Mouse (Mus musculus): ENCODE data around the gene Sf3b1. TPM values are rescaled to one million over a fixed set of nuclear protein-coding genes. Genes with fewer than 3 reads are reported as not detected.
"Not testable (repeated sequence)": the region's sequence is repeated elsewhere in the genome, so short reads cannot be mapped to it uniquely, and the experiment has no call there.

Sf3b1 gene
- polyA plus RNA-seq, 1 experiment from 2014 or later = 304 TPM

GRCm38 (mm10) chr1:54966858-54967257, 60.4 kb downstream of the Sf3b1 start:
- Histone ChIP-seq H3K9me3 (ENCODE audit: control insufficient read depth, low read length) (no peaks in the 10 kb centered on the region), H3K4me3 (replicated peaks; ENCODE audit: low read length) (no peak overlapping the region), H3K27me3 (ENCODE audit: control insufficient read depth, insufficient read depth, low read length) (no peaks in the 10 kb centered on the region), H3K27ac (no peak overlapping the region), H3K36me3 (replicated peaks; ENCODE audit: control insufficient read depth, insufficient read depth) (no peaks in the 10 kb centered on the region), H3K9ac (no peak overlapping the region), H3K4me2 (replicated peaks) (no peak overlapping the region), H3K4me1 (replicated peaks; ENCODE audit: control insufficient read depth, insufficient read depth, low read length) (no peaks in the 10 kb centered on the region)
- WGBS = 97% methylated on average over 3 of the region's 3 CpGs
- DNase-seq (ENCODE audit: low spot score) (no peak), ATAC-seq (ENCODE audit: low FRiP score) (no peak)

- H3K36me3 ChIP-seq (replicated peaks; ENCODE audit: control insufficient read depth, insufficient read depth) = no peaks in the 10 kb centered on the region
- H3K9ac ChIP-seq = no peak overlapping the region
- WGBS = 72% methylated on average over 11 of the region's 11 CpGs
- DNase-seq (ENCODE audit: low spot score) (no peak), ATAC-seq (ENCODE audit: low FRiP score) (no peak)
- no peaks in the 10 kb centered on the region for H3K4me1 ChIP-seq (replicated peaks; ENCODE audit: control insufficient read depth, insufficient read depth, low read length)
- no peaks in the 10 kb centered on the region for H3K27me3 ChIP-seq (ENCODE audit: control insufficient read depth, insufficient read depth, low read length)
- H3K27ac ChIP-seq = no peak overlapping the region
- H3K9me3 ChIP-seq (ENCODE audit: control insufficient read depth, low read length) = no peaks in the 10 kb centered on the region
- no peak overlapping the region for H3K4me2 ChIP-seq (replicated peaks)
- H3K4me3 ChIP-seq (replicated peaks; ENCODE audit: low read length) = no peak overlapping the region
These were observed 61.9 kb downstream of the Sf3b1 start for GRCm38 (mm10) chr1:54965159-54965995.

GRCm38 (mm10) chr1:54961724-54962123, 65.6 kb downstream of the Sf3b1 start:
- no peaks in the 10 kb centered on the region for H3K36me3 ChIP-seq (replicated peaks; ENCODE audit: control insufficient read depth, insufficient read depth)
- DNase-seq (ENCODE audit: low spot score) = no peak
- H3K4me1 ChIP-seq (replicated peaks; ENCODE audit: control insufficient read depth, insufficient read depth, low read length) = no peaks in the 10 kb centered on the region
- H3K4me2 ChIP-seq (replicated peaks) = no peak overlapping the region
- no peak overlapping the region for H3K9ac ChIP-seq
- 89% methylated on average over 9 of the region's 9 CpGs for WGBS
- H3K9me3 ChIP-seq (ENCODE audit: control insufficient read depth, low read length) = no peaks in the 10 kb centered on the region
- H3K27ac ChIP-seq = no peak overlapping the region
- no peak overlapping the region for H3K4me3 ChIP-seq (replicated peaks; ENCODE audit: low read length)
- H3K27me3 ChIP-seq (ENCODE audit: control insufficient read depth, insufficient read depth, low read length) = no peaks in the 10 kb centered on the region
- no peak for ATAC-seq (ENCODE audit: low FRiP score)

- Histone ChIP-seq H3K4me3 (replicated peaks; ENCODE audit: low read length) (no peak overlapping the region), H3K27ac (no peak overlapping the region), H3K4me1 (replicated peaks; ENCODE audit: control insufficient read depth, insufficient read depth, low read length) (no peaks in the 10 kb centered on the region), H3K9me3 (ENCODE audit: control insufficient read depth, low read length) (no peaks in the 10 kb centered on the region), H3K36me3 (replicated peaks; ENCODE audit: control insufficient read depth, insufficient read depth) (no peaks in the 10 kb centered on the region), H3K27me3 (ENCODE audit: control insufficient read depth, insufficient read depth, low read length) (no peaks in the 10 kb centered on the region), H3K9ac (no peak overlapping the region), H3K4me2 (replicated peaks) (no peak overlapping the region)
- WGBS = 81% methylated on average over 9 of the region's 9 CpGs
- ATAC-seq (ENCODE audit: low FRiP score) (no peak), DNase-seq (ENCODE audit: low spot score) (no peak)
These were observed 66.6 kb downstream of the Sf3b1 start for GRCm38 (mm10) chr1:54960613-54961165.

GRCm38 (mm10) chr1:54958525-54958924, 68.8 kb downstream of the Sf3b1 start:
- no peak overlapping the region for H3K27ac ChIP-seq
- WGBS = 74% methylated on average over 3 of the region's 3 CpGs
- H3K4me3 ChIP-seq (replicated peaks; ENCODE audit: low read length) = no peak overlapping the region
- no peak overlapping the region for H3K4me2 ChIP-seq (replicated peaks)
- H3K9ac ChIP-seq = no peak overlapping the region
- no peaks in the 10 kb centered on the region for H3K4me1 ChIP-seq (replicated peaks; ENCODE audit: control insufficient read depth, insufficient read depth, low read length)
- H3K9me3 ChIP-seq (ENCODE audit: control insufficient read depth, low read length) = no peaks in the 10 kb centered on the region
- H3K27me3 ChIP-seq (ENCODE audit: control insufficient read depth, insufficient read depth, low read length) = no peaks in the 10 kb centered on the region
- no peak for DNase-seq (ENCODE audit: low spot score)
- H3K36me3 ChIP-seq (replicated peaks; ENCODE audit: control insufficient read depth, insufficient read depth) = no peaks in the 10 kb centered on the region
- ATAC-seq (ENCODE audit: low FRiP score) = no peak

GRCm38 (mm10) chr1:54956995-54957394, 70.3 kb downstream of the Sf3b1 start:
- not testable (repeated sequence) for H3K36me3 ChIP-seq (replicated peaks; ENCODE audit: control insufficient read depth, insufficient read depth); DNase-seq (ENCODE audit: low spot score); H3K27ac ChIP-seq; H3K9ac ChIP-seq; H3K27me3 ChIP-seq (ENCODE audit: control insufficient read depth, insufficient read depth, low read length); H3K4me2 ChIP-seq (replicated peaks); H3K9me3 ChIP-seq (ENCODE audit: control insufficient read depth, low read length); H3K4me1 ChIP-seq (replicated peaks; ENCODE audit: control insufficient read depth, insufficient read depth, low read length); ATAC-seq (ENCODE audit: low FRiP score); H3K4me3 ChIP-seq (replicated peaks; ENCODE audit: low read length)
- WGBS = 95% methylated on average over 10 of the region's 14 CpGs

- no peak for DNase-seq (ENCODE audit: low spot score)
- H3K4me1 ChIP-seq (replicated peaks; ENCODE audit: control insufficient read depth, insufficient read depth, low read length) = no peaks in the 10 kb centered on the region
- 85% methylated on average over 4 of the region's 4 CpGs for WGBS
These were observed 72.4 kb downstream of the Sf3b1 start for GRCm38 (mm10) chr1:54954856-54955255.

GRCm38 (mm10) chr1:54944648-54945047, 82.6 kb downstream of the Sf3b1 start:
- 88% methylated on average over 3 of the region's 3 CpGs for WGBS
- no peak for DNase-seq (ENCODE audit: low spot score)

More at GRCm38 (mm10) chr1:54954856-54955255, 72.4 kb downstream of the Sf3b1 start:
- ATAC-seq (ENCODE audit: low FRiP score) = no peak
- Histone ChIP-seq H3K27me3 (ENCODE audit: control insufficient read depth, insufficient read depth, low read length) (no peaks in the 10 kb centered on the region), H3K9me3 (ENCODE audit: control insufficient read depth, low read length) (no peaks in the 10 kb centered on the region), H3K36me3 (replicated peaks; ENCODE audit: control insufficient read depth, insufficient read depth) (no peaks in the 10 kb centered on the region), H3K9ac (no peak overlapping the region), H3K27ac (no peak overlapping the region), H3K4me2 (replicated peaks) (no peak overlapping the region), H3K4me3 (replicated peaks; ENCODE audit: low read length) (no peak overlapping the region)

GRCm38 (mm10) chr1:54935466-54935865, 91.8 kb downstream of the Sf3b1 start:
- ATAC-seq (ENCODE audit: low FRiP score) (no peak), DNase-seq (ENCODE audit: low spot score) (no peak)
- Histone ChIP-seq H3K27me3 (ENCODE audit: control insufficient read depth, insufficient read depth, low read length) (no peaks in the 10 kb centered on the region), H3K4me2 (replicated peaks) (no peak overlapping the region), H3K9me3 (ENCODE audit: control insufficient read depth, low read length) (no peaks in the 10 kb centered on the region), H3K27ac (no peak overlapping the region), H3K4me1 (replicated peaks; ENCODE audit: control insufficient read depth, insufficient read depth, low read length) (no peaks in the 10 kb centered on the region), H3K9ac (no peak overlapping the region), H3K36me3 (replicated peaks; ENCODE audit: control insufficient read depth, insufficient read depth) (no peaks in the 10 kb centered on the region), H3K4me3 (replicated peaks; ENCODE audit: low read length) (no peak overlapping the region)
- 85% methylated on average over 3 of the region's 3 CpGs for WGBS

More at GRCm38 (mm10) chr1:54944648-54945047, 82.6 kb downstream of the Sf3b1 start:
- H3K4me2 ChIP-seq (replicated peaks) = no peak overlapping the region
- H3K27ac ChIP-seq = no peak overlapping the region
- no peaks in the 10 kb centered on the region for H3K4me1 ChIP-seq (replicated peaks; ENCODE audit: control insufficient read depth, insufficient read depth, low read length)
- H3K27me3 ChIP-seq (ENCODE audit: control insufficient read depth, insufficient read depth, low read length) = no peaks in the 10 kb centered on the region
- no peak overlapping the region for H3K4me3 ChIP-seq (replicated peaks; ENCODE audit: low read length)
- no peaks in the 10 kb centered on the region for H3K36me3 ChIP-seq (replicated peaks; ENCODE audit: control insufficient read depth, insufficient read depth)
- H3K9me3 ChIP-seq (ENCODE audit: control insufficient read depth, low read length) = no peaks in the 10 kb centered on the region
- ATAC-seq (ENCODE audit: low FRiP score) = no peak
- no peak overlapping the region for H3K9ac ChIP-seq

Data from hindbrain, embryonic 14.5 days (tissue).